Mouse (Mus musculus) gastrocnemius, postnatal 10 days (tissue): ENCODE data around the gene 1700001C19Rik. TPM values are rescaled to one million over a fixed set of nuclear protein-coding genes. Genes with fewer than 3 reads are reported as not detected.

ENCODE experiments used
- DNase-seq: peaks from one replicate; pipeline ENCODE4 v3.0.0; 2021; ENCODE audit warnings: mixed read lengths
- total RNA-seq, 2 experiments: library from RNA; stranded (reverse); gene quantifications; 2 replicates each; pipeline ENCODE4 v1.2.3; 2021

Gene 1700001C19Rik
- total RNA-seq, 2 experiments from 2014 or later: not detected

DNA sequence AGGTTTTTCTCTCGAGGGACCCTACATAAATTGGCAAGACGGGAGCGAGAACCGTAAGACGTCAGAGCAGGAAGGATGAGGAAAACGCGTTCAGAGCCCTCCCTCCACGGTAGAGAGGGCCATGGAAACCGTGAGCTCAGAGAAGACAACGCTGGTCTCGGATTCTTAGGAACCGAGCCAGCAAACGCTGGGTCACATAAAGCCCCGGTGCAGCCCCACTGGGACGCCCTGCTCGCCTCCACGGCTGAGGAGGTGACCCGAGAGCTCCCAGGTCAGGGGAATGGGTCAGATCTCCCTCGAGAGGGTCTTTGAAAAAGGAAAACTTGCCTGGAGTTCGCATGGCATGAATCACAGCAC lies 68.1 kb downstream of the 1700001C19Rik start:
- DNase-seq: peak; percentile 23

DNA sequence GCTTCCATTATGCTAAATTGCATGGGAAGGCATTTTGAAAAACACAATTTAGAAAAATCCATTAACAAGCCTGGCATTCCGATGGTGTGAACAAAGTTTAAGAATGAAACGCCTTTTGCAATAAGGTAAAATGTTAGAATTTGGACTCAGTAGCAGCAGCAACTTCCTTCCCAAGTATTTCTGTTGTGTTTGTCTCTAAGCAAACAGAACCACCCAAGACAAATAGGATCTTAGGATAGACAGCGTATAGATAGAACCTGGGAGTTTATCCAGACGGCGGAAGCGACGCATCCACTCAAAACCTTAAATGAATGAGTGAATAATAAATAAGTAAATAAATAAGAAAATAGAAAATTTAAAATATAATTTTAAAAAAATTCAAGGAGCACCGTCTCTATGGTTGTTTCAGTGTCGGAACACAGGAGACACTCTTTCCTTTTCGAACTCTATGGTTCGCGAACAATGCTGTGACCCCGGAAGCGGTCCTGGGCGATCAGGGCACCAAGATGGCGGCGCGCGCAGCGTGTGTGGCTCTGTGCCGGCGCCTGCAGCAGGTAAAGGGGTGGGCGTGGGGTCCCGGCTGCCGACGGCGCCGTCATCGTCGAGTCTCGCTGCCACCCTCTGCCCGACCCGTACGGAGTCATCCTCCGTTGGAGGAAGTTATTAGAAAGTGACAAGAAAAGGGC lies 68.6 kb downstream of the 1700001C19Rik start, which contains the start of gene Mrps10:
Gene Mrps10 (plus strand): TSS at position 487 of the 686 bp plus-strand sequence.
- peak; percentile 81 for DNase-seq

Other genes starting within 250 kb of the 1700001C19Rik start
- 10 to 100 TPM; 41.3 to 45.0 TPM for gene Mrps10, start 68.5 kb downstream of the 1700001C19Rik start, total RNA-seq
- under 1 TPM; 0.47 TPM for gene Guca1b, start 52.0 kb downstream of the 1700001C19Rik start, total RNA-seq
- gene Guca1a, start 36.8 kb downstream of the 1700001C19Rik start, total RNA-seq: 1 to 10 TPM in 1 of 2 experiments, under 1 TPM in 1; 0.66 to 1.6 TPM
- under 1 TPM; 0.47 to 0.50 TPM for gene AI661453, start 761 bp downstream of the 1700001C19Rik start, total RNA-seq
- 10 to 100 TPM in 1 of 2 experiments, 1 to 10 TPM in 1; 9.8 to 10.2 TPM for gene Taf8, start 64.9 kb upstream of the 1700001C19Rik start, total RNA-seq
- gene Ccnd3, start 67.7 kb upstream of the 1700001C19Rik start, total RNA-seq: 100 to 1,000 TPM in 1 of 2 experiments, 10 to 100 TPM in 1; 95.5 to 120 TPM
- 10 to 100 TPM; 13.0 TPM for gene Bysl, start 174.1 kb upstream of the 1700001C19Rik start, total RNA-seq
- gene Med20, start 174.2 kb upstream of the 1700001C19Rik start, total RNA-seq: 10 to 100 TPM; 14.7 to 15.5 TPM
- gene Gm20517, start 174.2 kb upstream of the 1700001C19Rik start, total RNA-seq: 1 to 10 TPM; 1.8 to 2.1 TPM
- 1 to 10 TPM; 4.6 to 4.9 TPM for gene Usp49, start 193.3 kb upstream of the 1700001C19Rik start, total RNA-seq